Mouse (Mus musculus) CH12.LX (cell line): ENCODE measurements around the gene Pbp2. TPM values are rescaled to one million over a fixed set of nuclear protein-coding genes. Genes with fewer than 3 reads are reported as not detected.

ENCODE experiments used
- DNase-seq: peaks from one replicate; pipeline ENCODE4 v3.0.0-alpha.2; 2013; ENCODE audit errors: extremely low read depth
- H3K27ac ChIP-seq: 2 replicates; pipeline ENCODE4 v1.5.1; 2012; ENCODE audit warnings: low read depth, mild to moderate bottlenecking, control low read depth, moderate library complexity; ENCODE audit not compliant: insufficient read depth
- H3K27me3 ChIP-seq: replicated peaks from 2 replicates; pipeline ENCODE3; 2012; ENCODE audit warnings: inconsistent platforms
- H3K36me3 ChIP-seq, 2 experiments: replicated peaks in 1 of 2; 2 replicates each; pipeline versions ENCODE3 to v1.6.1; 2012; ENCODE audit warnings: inconsistent platforms in 1 of 2, low read length in 1 of 2, mild to moderate bottlenecking in 1 of 2, mixed read lengths in 1 of 2, moderate library complexity in 1 of 2; ENCODE audit not compliant: control insufficient read depth in 1 of 2, insufficient read depth in 1 of 2
- H3K4me1 ChIP-seq, 2 experiments: 2 replicates each; pipeline ENCODE4 v1.6.1; 2012; ENCODE audit warnings: inconsistent platforms in 1 of 2, moderate library complexity in 1 of 2; ENCODE audit not compliant: insufficient read depth in 2 of 2, control insufficient read depth in 1 of 2
- H3K4me2 ChIP-seq: 2 replicates; pipeline ENCODE4 v1.6.1; 2012; ENCODE audit warnings: low read depth, mild to moderate bottlenecking, control low read depth; ENCODE audit not compliant: poor library complexity, insufficient read depth, severe bottlenecking
- H3K4me3 ChIP-seq, 3 experiments: fragments of 150-350 bp in 1 of 3; sonication (generic) in 1 of 3; replicated peaks in 1 of 3; 2 replicates each; pipeline versions ENCODE3 to v1.5.1; 2011 to 2012; ENCODE audit warnings: low read depth in 2 of 3, low read length in 2 of 3, mild to moderate bottlenecking in 2 of 3, moderate library complexity in 2 of 3, control low read depth in 1 of 3, improper control_type of control experiment in 1 of 3, inconsistent platforms in 1 of 3, mixed read lengths in 1 of 3; ENCODE audit not compliant: poor library complexity in 1 of 3
- H3K79me2 ChIP-seq: replicated peaks from 2 replicates; pipeline ENCODE4 v1.6.1; 2012; ENCODE audit warnings: mild to moderate bottlenecking, moderate library complexity; ENCODE audit not compliant: control insufficient read depth, poor library complexity, insufficient read depth, severe bottlenecking; ENCODE audit errors: extremely low read depth
- H3K9ac ChIP-seq: 2 replicates; pipeline ENCODE4 v1.6.1; 2012; ENCODE audit warnings: low read depth, mild to moderate bottlenecking, control low read depth, moderate library complexity; ENCODE audit not compliant: insufficient read depth
- H3K9me3 ChIP-seq: replicated peaks from 2 replicates; pipeline ENCODE3; 2012; ENCODE audit warnings: low read length, inconsistent platforms, mixed read lengths
- CHD2 ChIP-seq: IDR thresholded peaks from 2 replicates; pipeline ENCODE4 v1.6.1; 2011; ENCODE audit warnings: low read length, improper control_type of control experiment
- E2F4 ChIP-seq: IDR thresholded peaks from 2 replicates; pipeline ENCODE4 v1.6.1; 2011; ENCODE audit warnings: low read depth, low read length, improper control_type of control experiment; ENCODE audit not compliant: insufficient replicate concordance
- ELF1 ChIP-seq: IDR thresholded peaks from 2 replicates; pipeline ENCODE4 v1.6.1; 2014; ENCODE audit warnings: low read depth, mild to moderate bottlenecking, inconsistent platforms, low read length, improper control_type of control experiment
- ETS1 ChIP-seq: conservative IDR thresholded peaks from 2 replicates; pipeline ENCODE4 v1.6.1; 2012; ENCODE audit warnings: low read depth, mild to moderate bottlenecking, inconsistent platforms, low read length, improper control_type of control experiment, moderate library complexity
- HCFC1 ChIP-seq: IDR thresholded peaks from 2 replicates; pipeline ENCODE4 v1.6.1; 2012; ENCODE audit warnings: low read depth, mild to moderate bottlenecking, inconsistent platforms, low read length, improper control_type of control experiment
- JUN ChIP-seq: IDR thresholded peaks from 2 replicates; pipeline ENCODE4 v1.6.1; 2011; ENCODE audit warnings: low read depth, mild to moderate bottlenecking, low read length, improper control_type of control experiment, moderate library complexity; ENCODE audit not compliant: insufficient read depth
- JUND ChIP-seq: conservative IDR thresholded peaks from 2 replicates; pipeline ENCODE4 v1.6.1; 2011; ENCODE audit warnings: low read depth, low read length, improper control_type of control experiment
- KAT2A ChIP-seq: IDR thresholded peaks from 2 replicates; pipeline ENCODE4 v1.6.1; 2012; ENCODE audit warnings: low read length, improper control_type of control experiment, inconsistent platforms; ENCODE audit not compliant: insufficient replicate concordance
- MAX ChIP-seq: IDR thresholded peaks from 2 replicates; pipeline ENCODE4 v1.6.1; 2011; ENCODE audit warnings: low read length, improper control_type of control experiment
- MAZ ChIP-seq: IDR thresholded peaks from 2 replicates; pipeline ENCODE4 v1.6.1; 2012; ENCODE audit warnings: low read depth, mild to moderate bottlenecking, inconsistent platforms, low read length, improper control_type of control experiment, moderate library complexity
- PAX5 ChIP-seq: IDR thresholded peaks from 2 replicates; pipeline ENCODE4 v1.6.1; 2012; ENCODE audit warnings: low read length, inconsistent platforms, mixed read lengths
- POLR2A ChIP-seq: IDR thresholded peaks from 2 replicates; pipeline ENCODE4 v1.6.1; 2011; ENCODE audit warnings: low read depth, mild to moderate bottlenecking, improper control_type of control experiment, low read length
- POLR2AphosphoS2 ChIP-seq: IDR thresholded peaks from 2 replicates; pipeline ENCODE4 v1.6.1; 2011; ENCODE audit warnings: low read depth, low read length, improper control_type of control experiment
- RAD21 ChIP-seq: IDR thresholded peaks from 2 replicates; pipeline ENCODE4 v1.6.1; 2011; ENCODE audit warnings: low read depth, mild to moderate bottlenecking, low read length, improper control_type of control experiment, moderate library complexity
- RCOR1 ChIP-seq: conservative IDR thresholded peaks from 2 replicates; pipeline ENCODE4 v1.6.1; 2012; ENCODE audit warnings: low read depth, mild to moderate bottlenecking, inconsistent platforms, low read length, improper control_type of control experiment
- SIN3A ChIP-seq: IDR thresholded peaks from 2 replicates; pipeline ENCODE4 v1.6.1; 2012; ENCODE audit warnings: low read length, improper control_type of control experiment, inconsistent platforms
- ZKSCAN1 ChIP-seq: IDR thresholded peaks from 2 replicates; pipeline ENCODE4 v1.6.1; 2012; ENCODE audit warnings: low read depth, inconsistent platforms, low read length, improper control_type of control experiment, borderline replicate concordance
- dilution Hi-C: fragments of 300-500 bp; cut with MboI; formaldehyde crosslinking; loops from 2 replicates; pipeline ENCODE4 v1.14.3; 2020; ENCODE audit warnings: low sequenced_read_pairs; ENCODE audit not compliant: extremely low pct_unique_long_range_greater_than_20kb, extremely low pct_ligation_motif_present
- in situ Hi-C: fragments of 300-500 bp; cut with MboI; formaldehyde crosslinking; loops from 3 replicates; pipeline ENCODE4 v1.14.3; 2019; ENCODE audit warnings: low sequenced_read_pairs, low pct_ligation_motif_present, low pct_unique_long_range_greater_than_20kb, mixed read lengths
- polyA plus RNA-seq: library from polyadenylated mRNA; unstranded; fragments of >175 nt; gene quantifications from 2 replicates; pipeline ENCODE4 v1.2.1, GENCODE M21; 2012; ENCODE audit warnings: low read depth; ENCODE audit not compliant: insufficient read length
- total RNA-seq, 2 experiments: library from RNA; depleted of rRNA; stranded (reverse); fragments of 300-350 nt in 1 of 2; fragments of >200 nt in 1 of 2; gene quantifications; 2 replicates each; pipeline ENCODE4 v1.2.3; 2012 to 2014

Gene Pbp2
- total and polyA plus RNA-seq, 3 experiments, result not detected

DNA sequence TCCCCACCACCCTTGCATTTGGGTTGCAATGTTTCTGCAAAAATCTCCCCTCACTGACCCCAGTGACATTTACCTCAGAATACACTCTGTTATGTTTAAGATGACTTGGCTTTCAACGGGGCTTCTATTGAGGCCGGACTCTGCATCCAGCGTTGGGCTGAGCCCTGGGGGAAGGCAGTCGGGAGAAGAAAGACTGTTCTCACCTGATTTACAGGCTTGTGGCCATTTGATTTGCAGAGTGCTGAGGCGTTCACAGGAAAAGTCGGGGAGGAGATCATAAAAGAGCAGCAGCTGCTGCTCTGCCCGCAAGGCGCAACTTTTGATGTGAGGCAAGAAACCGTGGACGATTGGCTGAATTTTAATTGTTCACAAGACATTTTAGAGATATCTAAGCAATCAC is 30.3 kb downstream of the Pbp2 start:
- DNase-seq, result no peak
- dilution Hi-C loops, result no loop called here
- Histone ChIP-seq H3K36me3 (no peaks in the 10 kb centered on the region), H3K4me3 (no peak overlapping the region), H3K79me2 (no peaks in the 10 kb centered on the region), H3K27me3 (no peaks in the 10 kb centered on the region), H3K9me3 (no peaks in the 10 kb centered on the region), H3K4me1 (no peaks in the 10 kb centered on the region; a peak in 1 of 4 replicates), H3K4me2 (no peak overlapping the region), H3K9ac (no peak overlapping the region), H3K27ac (no peak overlapping the region)
- no peak for TF ChIP-seq MAZ
- TF ChIP-seq HCFC1, result no peak
- no peak for TF ChIP-seq ELF1
- no peak for TF ChIP-seq E2F4
- no peak for TF ChIP-seq RCOR1
- no peak for TF ChIP-seq MAX
- TF ChIP-seq RAD21, result no peak
- TF ChIP-seq JUN, result no peak
- no peak for TF ChIP-seq ETS1
- TF ChIP-seq POLR2A, result no peak
- TF ChIP-seq PAX5, result no peak
- TF ChIP-seq SIN3A, result no peak
- TF ChIP-seq ZKSCAN1, result no peak
- no peak for TF ChIP-seq POLR2AphosphoS2
- in situ Hi-C loops, result no loop called here

DNA sequence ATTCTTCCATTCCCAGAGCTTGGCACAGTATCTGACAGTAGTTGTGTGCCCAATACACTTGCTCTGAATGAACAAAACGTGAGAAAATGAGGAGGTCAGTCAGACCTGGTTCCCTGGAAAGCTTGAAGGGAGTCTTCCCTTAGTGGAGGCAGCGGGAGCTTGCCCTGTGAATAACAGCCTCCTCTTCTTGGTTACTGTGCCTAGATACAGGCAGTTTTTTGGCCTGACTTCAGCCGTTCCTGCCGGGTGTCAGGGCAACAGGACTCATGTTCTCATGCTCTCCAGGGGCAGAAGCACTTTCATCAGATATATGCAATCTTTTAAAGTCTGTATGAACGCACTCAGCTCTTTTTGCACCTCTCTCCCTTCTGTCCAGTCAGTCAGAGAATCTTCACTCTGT is 30.9 kb downstream of the Pbp2 start:
- no peak for TF ChIP-seq JUND

DNA sequence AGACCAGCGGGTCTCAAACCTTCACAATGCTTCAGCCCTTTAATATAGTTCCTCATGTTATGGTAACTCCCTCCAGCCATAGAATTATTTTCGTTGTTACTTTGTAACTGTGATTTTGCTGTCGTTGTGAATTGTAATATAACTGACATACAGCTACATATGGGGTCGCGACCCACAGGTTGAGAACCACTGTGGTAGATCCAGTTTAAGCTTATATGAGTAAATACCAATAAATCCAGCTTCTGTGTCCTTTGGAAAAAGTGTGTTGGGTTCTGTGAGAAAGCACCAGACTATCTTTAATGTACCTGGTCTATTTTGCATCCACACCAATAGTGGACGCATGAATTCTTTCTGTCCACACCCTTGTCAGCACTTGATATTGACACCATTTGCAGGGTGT is 31.9 kb downstream of the Pbp2 start:
- dilution Hi-C loops, result no loop called here
- TF ChIP-seq CHD2, result peak; percentile 85
- no peak for TF ChIP-seq KAT2A
- H3K9ac ChIP-seq, result no peak overlapping the region

More for the DNA sequence above, 30.9 kb downstream of the Pbp2 start:
- in situ Hi-C loops (no loop called here), dilution Hi-C loops (no loop called here)
- H3K9ac ChIP-seq, result no peak overlapping the region
- no peaks in the 10 kb centered on the region for H3K27me3 ChIP-seq
- H3K9me3 ChIP-seq, result no peaks in the 10 kb centered on the region
- DNase-seq, result no peak
- H3K4me1 ChIP-seq, result no peaks in the 10 kb centered on the region; a peak in 1 of 4 replicates
- H3K27ac ChIP-seq, result no peak overlapping the region
- no peaks in the 10 kb centered on the region for H3K79me2 ChIP-seq
- H3K4me2 ChIP-seq, result no peak overlapping the region
- no peak overlapping the region for H3K4me3 ChIP-seq
- no peaks in the 10 kb centered on the region for H3K36me3 ChIP-seq

More for the DNA sequence above, 31.9 kb downstream of the Pbp2 start:
- H3K27ac ChIP-seq, result no peak overlapping the region
- H3K36me3 ChIP-seq, result no peaks in the 10 kb centered on the region
- H3K79me2 ChIP-seq, result no peaks in the 10 kb centered on the region
- H3K4me3 ChIP-seq, result no peak overlapping the region
- in situ Hi-C loops, result no loop called here
- no peak overlapping the region for H3K4me2 ChIP-seq
- peaks cover 0 to under 1% of the 10 kb centered on the region in 2 experiments; a peak in 3 of 4 replicates for H3K4me1 ChIP-seq
- H3K9me3 ChIP-seq, result no peaks in the 10 kb centered on the region
- H3K27me3 ChIP-seq, result no peaks in the 10 kb centered on the region
- DNase-seq, result no peak
